Mouse (Mus musculus) left cerebral cortex, adult 2 months (tissue): Measurements from ENCODE around the gene Hmgxb4. TPM values are rescaled to one million over a fixed set of nuclear protein-coding genes. Genes with fewer than 3 reads are reported as not detected.
A peak's percentile ranks its signal among the peaks of the same experiment; 100 is the strongest.

Source experiments
- DNase-seq, 2 experiments: peaks; one replicate each; pipeline ENCODE4 v3.0.0; 2021 to 2022; ENCODE audit warnings: low spot score in 2 of 2, mixed read lengths in 1 of 2; ENCODE audit errors: extremely low spot score in 1 of 2
- H3K27ac ChIP-seq: fragments of 200-600 bp; 2 replicates; pipeline ENCODE4 v1.8.1; 2022
- H3K4me3 ChIP-seq: fragments of 200-600 bp; 2 replicates; pipeline ENCODE4 v1.8.1; 2022
- CTCF ChIP-seq: fragments of 200-600 bp; IDR thresholded peaks from 2 replicates; pipeline ENCODE4 v1.8.1; 2022; ENCODE audit warnings: antibody characterized with exemption, mild to moderate bottlenecking, moderate library complexity
- intact Hi-C: fragments of 180-260 bp; cut with DNase I; formaldehyde crosslinking; loops from one replicate; pipeline ENCODE4 v1.15.1; 2025
- total RNA-seq, 2 experiments: library from RNA; stranded (reverse); gene quantifications; 2 replicates each; pipeline ENCODE4 v1.2.3; 2021

The Hmgxb4 gene
- total RNA-seq, 2 experiments from 2014 or later: 24.5 to 28.9 TPM

DNA sequence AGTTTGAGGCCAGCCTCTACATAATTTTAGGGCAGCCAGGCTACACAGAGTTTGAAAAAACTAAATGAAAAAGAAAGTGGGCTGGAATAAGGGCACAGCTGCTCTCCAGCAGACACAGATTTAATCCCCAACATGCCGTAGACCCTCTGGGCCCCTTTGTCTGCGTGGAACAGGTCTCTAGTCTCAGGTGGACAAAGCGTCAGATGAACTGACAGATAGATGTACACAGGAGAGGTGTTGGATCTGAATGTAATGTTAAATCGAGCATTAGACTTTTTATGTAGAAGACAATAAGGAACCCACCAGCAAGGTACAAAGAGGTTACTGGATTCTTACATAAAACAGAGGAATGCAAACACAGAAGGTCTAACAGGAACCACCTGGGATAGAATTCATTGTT, 32.7 kb downstream of the Hmgxb4 start:
- no peak for TF ChIP-seq CTCF
- no peak for DNase-seq
- intact Hi-C loops: no loop called here
- Histone ChIP-seq H3K4me3 (no peak overlapping the region), H3K27ac (no peak overlapping the region)

DNA sequence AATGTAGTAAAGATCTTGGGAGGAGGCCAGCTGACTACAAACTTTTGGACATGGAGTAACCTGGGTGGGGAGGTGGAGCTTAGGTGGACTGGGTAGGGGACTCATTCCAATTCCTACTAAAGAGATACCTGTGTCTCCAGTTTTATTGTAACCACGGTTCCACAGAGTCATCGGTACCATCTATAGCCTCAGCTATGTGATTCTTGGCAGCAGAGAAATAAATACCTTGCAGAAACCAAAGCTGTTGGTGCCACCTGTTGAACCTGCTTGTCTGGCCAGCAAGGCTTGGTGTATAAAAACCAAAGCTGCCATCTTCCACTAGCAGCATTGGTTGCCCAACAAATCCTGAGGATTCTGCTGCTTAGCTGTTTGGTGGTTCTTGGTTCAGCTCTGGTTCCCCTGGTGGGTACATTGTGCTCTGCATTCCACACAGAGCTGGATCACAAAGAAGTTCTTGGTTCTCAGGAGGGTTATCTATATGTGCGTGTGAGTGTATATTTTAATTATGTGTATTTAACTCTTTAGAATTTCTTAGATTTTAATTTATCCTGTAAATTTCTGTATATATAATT, 37.4 kb downstream of the Hmgxb4 start:
- no peak overlapping the region for H3K27ac ChIP-seq
- no peak for DNase-seq
- no peak overlapping the region for H3K4me3 ChIP-seq
- peak; percentile 19 for TF ChIP-seq CTCF
- intact Hi-C loops: no loop called here

GRCm38 (mm10) chr8:75032961-75033360, 39.8 kb downstream of the Hmgxb4 start:
- Histone ChIP-seq H3K4me3 (peak overlapping the region; percentile 81), H3K27ac (peak overlapping the region; percentile 51; the same call in 1 of the 2 replicates)
- DNase-seq: no peak
- intact Hi-C loops: loop anchor here (1.0 kb wide), 1 partner anchor 39 kb away; no protein-coding TSS in a partner anchor
- TF ChIP-seq CTCF: no peak

DNA sequence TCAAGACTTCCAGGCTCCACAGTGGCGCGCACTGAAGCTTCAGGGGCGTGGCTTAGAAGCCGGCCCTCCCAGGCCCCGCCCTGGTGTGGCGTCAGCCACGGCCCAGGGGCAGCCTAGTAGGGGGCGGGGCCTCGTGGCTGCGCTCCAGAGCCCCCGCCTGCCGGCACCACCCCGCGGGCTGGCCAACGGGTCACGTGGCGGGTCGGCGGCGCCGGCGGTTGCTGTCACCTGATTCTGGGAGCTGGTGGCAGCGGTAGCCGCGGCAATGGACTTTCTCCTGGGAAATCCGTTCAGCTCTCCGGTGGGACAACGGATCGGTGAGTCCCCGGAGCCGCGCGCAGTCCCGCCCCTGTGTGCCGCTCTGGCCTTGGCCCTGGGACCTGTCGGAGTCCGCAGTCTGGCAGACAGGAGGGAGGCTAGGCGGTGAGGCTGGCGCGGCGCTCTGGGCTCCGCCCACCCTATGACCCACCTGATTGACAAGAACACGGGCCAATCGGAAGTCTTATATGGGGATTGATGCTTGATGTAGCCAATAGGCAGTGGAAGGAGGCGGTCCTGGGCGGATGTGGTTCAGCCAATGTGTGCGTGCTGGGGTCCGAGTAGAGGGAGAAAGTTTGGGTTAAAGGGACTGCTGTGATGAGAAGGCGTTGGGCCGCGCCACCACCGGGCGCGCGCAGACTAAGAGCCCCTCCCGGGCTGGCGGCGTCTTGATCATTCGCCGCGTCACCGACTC, 40.5 kb downstream of the Hmgxb4 start, which contains the start of gene Tom1:
Gene Tom1, plus strand, starts transcription at position 195 of the 733 bp plus-strand sequence.
- DNase-seq: peak; percentile 98 to 100

GRCm38 (mm10) chr8:75034285-75034684, 41.1 kb downstream of the Hmgxb4 start:
- no peak for TF ChIP-seq CTCF
- no peak for DNase-seq
- intact Hi-C loops: loop anchor here (2.0 kb wide), 1 partner anchor 75 kb away; the partner anchor contains the start of gene Mcm5

More for the DNA sequence above, 40.5 kb downstream of the Hmgxb4 start, which contains the start of gene Tom1:
- intact Hi-C loops: loop anchor here (1.0 to 2.0 kb wide), 2 partner anchors 39 to 75 kb away; partner anchors contain the start of gene Mcm5
- TF ChIP-seq CTCF: no peak
- Histone ChIP-seq H3K27ac (peak within 1 kb of the TSS; percentile 90), H3K4me3 (peak within 1 kb of the TSS; percentile 81)

DNA sequence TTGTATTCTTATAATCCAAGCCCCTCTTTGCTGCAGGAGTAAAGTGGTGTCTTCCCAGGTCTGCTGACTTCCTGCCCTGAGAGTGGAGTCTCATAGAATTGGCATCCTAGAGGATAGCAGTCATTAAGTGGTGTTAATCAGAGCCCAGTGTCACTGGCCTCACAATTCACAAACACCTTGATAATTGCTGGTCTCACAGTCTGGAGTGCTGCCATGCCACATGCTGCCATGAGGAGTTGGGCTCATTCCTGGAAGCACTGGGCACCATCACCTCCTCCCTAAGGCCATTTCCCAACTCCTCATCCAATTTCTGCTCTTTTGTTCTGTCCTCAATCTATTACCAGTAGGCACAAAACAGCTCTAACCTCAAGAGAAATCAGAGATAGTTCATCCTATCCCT, 42.5 kb downstream of the Hmgxb4 start:
- intact Hi-C loops: loop anchor here (2.0 kb wide), 1 partner anchor 73 kb away; the partner anchor contains the start of gene Mcm5
- no peak for DNase-seq

More at GRCm38 (mm10) chr8:75034285-75034684, 41.1 kb downstream of the Hmgxb4 start:
- Histone ChIP-seq H3K27ac (peak overlapping the region; percentile 90), H3K4me3 (peak overlapping the region; percentile 81)

GRCm38 (mm10) chr8:75038497-75038896, 45.3 kb downstream of the Hmgxb4 start:
- DNase-seq: no peak
- intact Hi-C loops: no loop called here
- Histone ChIP-seq H3K4me3 (no peak overlapping the region), H3K27ac (no peak overlapping the region)
- no peak for TF ChIP-seq CTCF

More for the DNA sequence above, 42.5 kb downstream of the Hmgxb4 start:
- Histone ChIP-seq H3K4me3 (no peak overlapping the region), H3K27ac (no peak overlapping the region)
- no peak for TF ChIP-seq CTCF

DNA sequence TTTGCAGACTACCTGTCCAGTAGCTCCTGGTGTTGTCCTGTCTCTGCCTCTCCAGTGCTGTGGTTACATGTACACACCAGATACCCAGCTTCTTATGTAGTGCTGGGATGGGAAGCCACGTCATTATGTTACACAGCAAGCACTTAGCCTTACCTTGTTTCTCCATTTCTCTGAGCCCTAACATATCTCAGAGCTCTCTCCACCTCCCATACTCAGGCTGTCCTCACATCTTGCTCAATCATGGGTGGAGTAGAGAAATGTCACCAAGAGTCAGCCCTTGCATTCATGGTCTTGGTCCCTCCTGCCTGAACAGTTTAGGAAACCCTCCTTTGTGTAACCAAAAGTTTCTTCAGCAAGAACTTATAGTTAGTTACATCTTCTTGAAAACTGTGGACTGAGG, 46.6 kb downstream of the Hmgxb4 start:
- Histone ChIP-seq H3K27ac (no peak overlapping the region), H3K4me3 (no peak overlapping the region)
- no peak for DNase-seq
- intact Hi-C loops: no loop called here
- no peak for TF ChIP-seq CTCF

DNA sequence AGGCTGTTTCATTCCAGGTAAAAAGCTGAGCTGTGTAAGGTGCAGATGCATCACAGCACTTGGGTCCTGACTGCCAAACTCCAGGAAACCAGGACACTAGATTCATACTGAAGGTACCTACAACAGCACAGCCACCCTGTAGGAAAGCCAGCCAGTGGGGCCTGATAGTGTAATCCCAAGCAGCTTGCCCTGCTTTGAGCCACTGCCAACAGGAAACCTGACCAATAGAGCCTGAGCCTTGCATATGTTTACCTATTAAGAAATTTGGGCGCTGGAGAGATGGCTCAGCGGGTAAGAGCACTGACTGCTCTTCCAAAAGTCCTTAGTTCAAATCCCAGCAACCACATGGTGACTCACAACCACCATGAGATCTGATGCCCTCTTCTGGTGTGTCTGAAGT, 49.0 kb downstream of the Hmgxb4 start:
- intact Hi-C loops: no loop called here
- H3K4me3 ChIP-seq: no peak overlapping the region
- DNase-seq: no peak
- H3K27ac ChIP-seq: no peak overlapping the region
- TF ChIP-seq CTCF: no peak

DNA sequence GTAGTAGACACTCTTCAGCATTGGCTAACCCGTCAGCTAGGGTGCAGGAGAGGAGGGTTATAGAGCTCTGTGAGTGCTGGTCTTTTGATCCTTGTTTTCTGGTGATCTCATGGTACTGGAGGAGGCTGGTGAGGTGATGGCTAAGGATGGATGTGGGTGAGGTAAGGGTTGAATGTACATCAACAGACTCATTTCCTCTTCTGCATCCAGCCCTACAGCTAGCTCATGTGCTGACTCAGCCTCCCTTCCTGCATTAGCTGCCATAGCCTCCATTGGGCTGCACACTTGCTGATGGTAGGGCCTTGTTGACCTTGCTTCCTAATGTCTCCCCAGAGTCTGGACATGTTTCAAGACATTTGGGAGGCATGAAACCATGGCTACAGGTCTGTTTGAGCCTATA, 49.8 kb downstream of the Hmgxb4 start:
- no peak for DNase-seq
- intact Hi-C loops: no loop called here
- Histone ChIP-seq H3K4me3 (no peak overlapping the region), H3K27ac (no peak overlapping the region)
- no peak for TF ChIP-seq CTCF

GRCm38 (mm10) chr8:75046303-75046702, 53.1 kb downstream of the Hmgxb4 start:
- no peak overlapping the region for H3K27ac ChIP-seq
- H3K4me3 ChIP-seq: no peak overlapping the region
- intact Hi-C loops: no loop called here
- TF ChIP-seq CTCF: no peak
- DNase-seq: no peak

DNA sequence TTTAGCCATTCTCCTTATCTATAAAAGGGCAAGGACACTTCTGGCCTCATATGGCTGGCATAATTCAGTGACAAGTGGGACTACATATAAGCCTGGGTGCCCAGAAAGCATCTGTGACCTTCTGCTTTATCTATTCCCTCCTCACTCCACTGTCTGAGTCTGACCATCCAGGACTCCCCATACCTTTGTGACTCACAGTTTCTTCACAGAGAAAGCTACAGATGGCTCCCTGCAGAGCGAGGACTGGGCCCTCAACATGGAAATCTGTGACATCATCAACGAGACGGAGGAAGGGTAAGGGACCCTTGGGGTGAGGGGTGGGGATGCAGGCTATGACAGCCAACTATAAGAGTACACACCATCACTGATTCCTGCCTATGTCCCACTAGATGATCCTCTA, 54.6 kb downstream of the Hmgxb4 start:
- H3K4me3 ChIP-seq: no peak overlapping the region
- intact Hi-C loops: no loop called here
- H3K27ac ChIP-seq: no peak overlapping the region
- TF ChIP-seq CTCF: no peak
- no peak for DNase-seq
